ENCODE assay signal across 8 mouse cellular contexts in genomic region chr13:113616751-113617337, GRCm38 (mm10). TPM values are rescaled to one million over a fixed set of nuclear protein-coding genes. Genes with fewer than 3 reads are reported as not detected.
A peak's percentile ranks its signal among the peaks of the same experiment; 100 is the strongest.
DNase-seq lines count a peak whose midpoint lies in the region; ATAC-seq and TF ChIP-seq lines count a peak whose summit lies in the region.

No protein-coding gene starts in this region.

- peaks cover 31 to 45% of the 10 kb centered on the region in 2 experiments for H3K4me1 ChIP-seq in heart, embryonic 14.5 days (ENCODE audit: control insufficient read depth in 2 of 2, insufficient read depth in 2 of 2, low read length in 2 of 2)
- peaks cover 68% of the 10 kb centered on the region for H3K4me1 ChIP-seq in limb, embryonic 10.5 days
- H3K4me1 ChIP-seq in olfactory bulb, adult 2 months (ENCODE audit: control insufficient read depth, insufficient read depth, low read length), result peaks cover 39% of the 10 kb centered on the region

- H3K9ac ChIP-seq in heart, embryonic 14.5 days (ENCODE audit: low read length), result peak overlapping the region; percentile 92

- 40% methylated on average over 24 of the region's 24 CpGs for WGBS in heart, embryonic 14.5 days
- 57% methylated on average over 24 of the region's 24 CpGs for WGBS in limb, embryonic 10.5 days
- 58% methylated on average over 24 of the region's 24 CpGs for WGBS in olfactory bulb, adult 2 months

- no peaks in the 10 kb centered on the region for H3K27me3 ChIP-seq in heart, embryonic 14.5 days (ENCODE audit: control insufficient read depth, insufficient read depth, low read length)
- no peaks in the 10 kb centered on the region for H3K27me3 ChIP-seq in limb, embryonic 10.5 days (ENCODE audit: low read depth, poor library complexity, severe bottlenecking)

- H3K9me3 ChIP-seq in heart, embryonic 14.5 days (ENCODE audit: control insufficient read depth, low read length), result no peaks in the 10 kb centered on the region
- H3K9me3 ChIP-seq in limb, embryonic 10.5 days (replicated peaks), result no peaks in the 10 kb centered on the region

- no peak for ATAC-seq in heart, embryonic 14.5 days (ENCODE audit: insufficient number of reproducible peaks, insufficient read depth, low FRiP score, low read depth)
- ATAC-seq in inflammation-experienced regulatory T-cells, adult 6 months, result no peak

- H3K4me2 ChIP-seq in heart, embryonic 14.5 days (ENCODE audit: low read length), result peak overlapping the region; percentile 80

- no peak for TF ChIP-seq POLR2A in olfactory bulb, adult 2 months (IDR thresholded peaks at IDR 0.05; ENCODE audit: insufficient read depth, low read depth, low read length)

- peak; percentile 52 for DNase-seq in kidney, adult 11 months
- DNase-seq in kidney, postnatal 14 days, result no peak
- peak; percentile 31 for DNase-seq in adipocyte (ENCODE audit: low spot score)
- DNase-seq in limb, embryonic 10.5 days (ENCODE audit: low spot score), result peak; percentile 47
- DNase-seq in adrenal gland, postnatal 10 days, result no peak

- H3K4me3 ChIP-seq in heart, embryonic 14.5 days (ENCODE audit: control insufficient read depth in 1 of 2, insufficient read depth in 1 of 2, low read depth in 1 of 2, low read length in 2 of 2), result peak overlapping the region; percentile 55 to 81
- H3K4me3 ChIP-seq in limb, embryonic 10.5 days, result peak overlapping the region; percentile 65
- peak overlapping the region; percentile 74 for H3K4me3 ChIP-seq in olfactory bulb, adult 2 months (ENCODE audit: insufficient read depth, low read depth, low read length)

- no peak for TF ChIP-seq CTCF in olfactory bulb, adult 2 months (IDR thresholded peaks at IDR 0.05; ENCODE audit: insufficient read depth, low read depth, low read length)

- H3K36me3 ChIP-seq in heart, embryonic 14.5 days (ENCODE audit: control insufficient read depth, insufficient read depth, low read length), result peaks cover 5% of the 10 kb centered on the region; the same call in 1 of the 2 replicates
- peaks cover 13% of the 10 kb centered on the region for H3K36me3 ChIP-seq in limb, embryonic 10.5 days

- H3K27ac ChIP-seq in heart, embryonic 14.5 days (replicated peaks in 1 of 2; ENCODE audit: control insufficient read depth in 1 of 2, insufficient read depth in 1 of 2, low read depth in 2 of 2, low read length in 2 of 2), result peak overlapping the region; percentile 23 to 79; a peak in 3 of 4 replicates
- H3K27ac ChIP-seq in limb, embryonic 10.5 days, result peak overlapping the region; percentile 93
- peak overlapping the region; percentile 56 for H3K27ac ChIP-seq in olfactory bulb, adult 2 months (ENCODE audit: insufficient read depth, low read depth, low read length)

RNA-seq across cellular contexts. Expression of gene Snx18, which starts 1.5 kb away (rescaled TPM):
- polyA plus RNA-seq in heart, embryonic 14.5 days (2014; fragmentation: Nextera tagmentation; extraction: Ambion mirVana), result 20.3 and 22.6 TPM in 2 replicates
- polyA plus RNA-seq in limb, embryonic 10.5 days (2016; fragmentation: Nextera tagmentation; extraction: Ambion mirVana), result 21.6 and 22.5 TPM in 2 replicates
- not detected in 2 replicates for polyA plus RNA-seq in olfactory bulb, adult 2 months (2012; ENCODE audit: insufficient read depth, insufficient read length, low replicate concordance, missing spikeins)
- total RNA-seq in adrenal gland, postnatal 10 days (2021), result 10 to 100 TPM; 30.1 to 30.6 TPM
- polyA plus RNA-seq in inflammation-experienced regulatory T-cells, adult 6 months (2017; shearing (Covaris generic)), result 10 to 100 TPM; 10.7 to 12.2 (median 11.8) TPM

RNA-seq across cellular contexts. Expression of gene Hspb3, which starts 46.6 kb away (rescaled TPM):
- 58.5 and 60.4 TPM in 2 replicates for polyA plus RNA-seq in heart, embryonic 14.5 days (2014; fragmentation: Nextera tagmentation; extraction: Ambion mirVana)
- not detected in 2 replicates for polyA plus RNA-seq in limb, embryonic 10.5 days (2016; fragmentation: Nextera tagmentation; extraction: Ambion mirVana)
- not detected in 2 replicates for polyA plus RNA-seq in olfactory bulb, adult 2 months (2012; ENCODE audit: insufficient read depth, insufficient read length, low replicate concordance, missing spikeins)
- total RNA-seq in adrenal gland, postnatal 10 days (2021), result 1 to 10 TPM; 2.0 to 7.1 TPM
- not detected for polyA plus RNA-seq in inflammation-experienced regulatory T-cells, adult 6 months (2017; shearing (Covaris generic))

Comparison
In these comparisons a context has a peak if more than half of its experiments do, and no peak if none do; other contexts are left out.
1. DNase-seq: peak in kidney, adult 11 months (single experiment), adipocyte (single experiment) and limb, embryonic 10.5 days (single experiment); none in kidney, postnatal 14 days (single experiment) and adrenal gland, postnatal 10 days (single experiment).
2. Peak in every context shown above with its lines, with median percentiles within 50 percentile points of each other: H3K27ac ChIP-seq and H3K4me3 ChIP-seq.